Mouse (Mus musculus): ENCODE data around the gene Gfap.

GRCm38 (mm10) chr11:102894716-102895115 lies 6.0 kb downstream of the Gfap start:
- TF ChIP-seq CTCF (IDR thresholded peaks at IDR 0.05; ENCODE audit: low read depth) = no peak
- no peak for TF ChIP-seq EP300 (IDR thresholded peaks at IDR 0.05; ENCODE audit: low read depth)
